Mouse (Mus musculus) urinary bladder, adult 18-20 months (tissue): ENCODE results near the gene Grik3.
A peak's percentile ranks its signal among the peaks of the same experiment; 100 is the strongest.
"Not testable (repeated sequence)": the region's sequence is repeated elsewhere in the genome, so short reads cannot be mapped to it uniquely, and the experiment has no call there.

ENCODE experiments used
- DNase-seq, 2 experiments: peaks; one replicate each; pipeline ENCODE4 v3.0.0; 2022; ENCODE audit warnings: low spot score in 2 of 2, mixed read lengths in 2 of 2

Gene Grik3

DNA sequence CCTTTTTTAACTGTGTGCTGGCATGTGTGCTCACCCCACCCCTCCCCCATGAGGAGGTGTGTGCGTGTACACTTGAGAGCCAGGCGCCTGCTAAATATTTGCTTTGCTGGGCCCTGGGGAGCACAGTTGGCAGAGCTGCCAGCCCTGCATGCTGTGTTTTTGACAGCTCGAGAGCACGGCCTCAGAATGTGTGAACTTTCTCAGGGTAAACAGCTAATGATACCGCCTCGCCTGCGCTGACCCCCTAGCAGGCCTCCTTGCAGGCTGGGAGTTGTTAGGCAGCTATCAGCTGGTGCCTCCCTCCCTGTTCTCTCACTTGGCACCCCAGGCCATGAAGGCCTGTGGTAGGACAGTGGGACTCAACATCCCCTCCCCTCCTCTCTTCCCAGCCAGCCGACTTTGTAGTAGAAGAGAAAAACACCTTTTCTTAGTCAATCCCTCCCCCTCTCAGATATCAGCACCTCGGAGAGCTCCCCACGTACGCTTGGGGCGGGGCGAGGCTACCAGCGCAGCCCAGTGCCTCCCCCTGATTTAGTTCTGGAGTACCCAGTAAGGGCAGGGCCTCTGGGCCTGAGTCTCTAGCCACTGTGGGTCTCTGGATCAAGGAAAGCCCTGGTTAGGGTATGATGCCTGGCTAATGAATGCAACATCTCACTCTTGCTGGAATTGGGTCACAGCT lies 99.9 kb downstream of the Grik3 start:
- peak in 1 of 2 experiments; percentile 9 for DNase-seq

GRCm38 (mm10) chr4:125592663-125593062 lies 102.2 kb downstream of the Grik3 start:
- no peak for DNase-seq

- DNase-seq, result no peak
Observed at GRCm38 (mm10) chr4:125595011-125595410, 104.5 kb downstream of the Grik3 start.

GRCm38 (mm10) chr4:125598677-125599076 lies 108.2 kb downstream of the Grik3 start:
- DNase-seq, result no peak

- no peak for DNase-seq
Observed at GRCm38 (mm10) chr4:125599510-125600005, 109.1 kb downstream of the Grik3 start.

DNA sequence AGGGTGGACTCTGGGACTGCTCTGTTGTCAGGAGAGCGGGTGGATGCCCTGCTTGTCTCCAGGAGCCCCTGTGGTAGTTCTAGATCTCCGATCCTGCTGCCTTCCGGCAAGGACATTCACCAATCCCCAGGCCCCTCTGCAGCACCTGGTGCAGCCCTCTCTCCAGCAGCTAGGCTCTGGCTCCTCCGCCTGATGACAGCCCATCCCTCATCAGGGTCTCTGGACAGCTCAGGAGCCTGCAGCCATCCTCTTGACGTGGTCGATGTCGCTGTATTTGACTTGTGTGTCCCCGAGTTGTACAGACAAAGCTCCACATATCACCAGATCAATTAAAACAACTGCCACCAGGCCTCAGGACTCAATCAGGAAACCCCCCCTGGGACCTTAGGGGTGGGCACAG lies 110.1 kb downstream of the Grik3 start:
- no peak for DNase-seq

- DNase-seq, result no peak
Observed at GRCm38 (mm10) chr4:125601301-125601700, 110.8 kb downstream of the Grik3 start.

DNA sequence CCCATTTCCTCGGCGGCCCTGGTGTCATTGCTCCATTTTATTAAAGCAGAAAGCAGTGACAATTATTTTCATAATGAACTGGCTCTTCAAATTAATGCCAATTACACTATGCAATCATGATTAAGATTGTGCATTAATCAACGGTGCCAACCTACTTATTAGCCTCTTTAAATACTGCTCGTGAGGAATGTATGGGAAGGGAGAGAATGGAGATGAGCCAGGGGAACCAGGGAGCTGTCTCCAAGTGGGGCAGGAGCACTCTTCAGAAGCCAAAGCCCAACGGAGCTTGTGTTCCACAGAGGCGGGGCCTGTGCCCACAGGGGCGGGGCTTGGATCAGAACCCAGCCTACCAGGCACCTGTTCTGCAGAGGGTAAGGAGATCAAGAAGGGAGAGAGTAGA lies 114.0 kb downstream of the Grik3 start:
- no peak for DNase-seq

GRCm38 (mm10) chr4:125606147-125606546 lies 115.6 kb downstream of the Grik3 start:
- DNase-seq, result no peak

- peak; percentile 6 for DNase-seq
Observed at GRCm38 (mm10) chr4:125607397-125608042, 117.0 kb downstream of the Grik3 start.

DNA sequence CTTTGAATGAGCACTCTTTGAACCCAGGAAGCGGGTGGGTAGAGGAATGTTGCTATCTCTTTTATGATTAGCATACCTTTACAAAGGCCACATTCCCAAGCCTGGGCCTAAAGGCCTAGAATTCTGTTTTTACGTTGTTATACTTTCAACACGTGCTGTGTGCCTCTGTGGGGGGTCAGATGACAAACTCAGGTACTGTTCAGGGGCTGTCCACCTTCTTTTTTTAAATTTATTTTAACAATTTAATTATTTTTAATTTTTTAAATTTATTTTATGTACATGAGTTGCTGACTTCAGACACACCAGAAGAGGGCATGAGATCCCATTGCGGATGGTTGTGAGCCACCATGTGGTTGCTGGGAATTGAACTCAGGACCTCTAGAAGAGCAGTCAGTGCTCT lies 118.4 kb downstream of the Grik3 start:
- DNase-seq, result not testable (repeated sequence)

DNA sequence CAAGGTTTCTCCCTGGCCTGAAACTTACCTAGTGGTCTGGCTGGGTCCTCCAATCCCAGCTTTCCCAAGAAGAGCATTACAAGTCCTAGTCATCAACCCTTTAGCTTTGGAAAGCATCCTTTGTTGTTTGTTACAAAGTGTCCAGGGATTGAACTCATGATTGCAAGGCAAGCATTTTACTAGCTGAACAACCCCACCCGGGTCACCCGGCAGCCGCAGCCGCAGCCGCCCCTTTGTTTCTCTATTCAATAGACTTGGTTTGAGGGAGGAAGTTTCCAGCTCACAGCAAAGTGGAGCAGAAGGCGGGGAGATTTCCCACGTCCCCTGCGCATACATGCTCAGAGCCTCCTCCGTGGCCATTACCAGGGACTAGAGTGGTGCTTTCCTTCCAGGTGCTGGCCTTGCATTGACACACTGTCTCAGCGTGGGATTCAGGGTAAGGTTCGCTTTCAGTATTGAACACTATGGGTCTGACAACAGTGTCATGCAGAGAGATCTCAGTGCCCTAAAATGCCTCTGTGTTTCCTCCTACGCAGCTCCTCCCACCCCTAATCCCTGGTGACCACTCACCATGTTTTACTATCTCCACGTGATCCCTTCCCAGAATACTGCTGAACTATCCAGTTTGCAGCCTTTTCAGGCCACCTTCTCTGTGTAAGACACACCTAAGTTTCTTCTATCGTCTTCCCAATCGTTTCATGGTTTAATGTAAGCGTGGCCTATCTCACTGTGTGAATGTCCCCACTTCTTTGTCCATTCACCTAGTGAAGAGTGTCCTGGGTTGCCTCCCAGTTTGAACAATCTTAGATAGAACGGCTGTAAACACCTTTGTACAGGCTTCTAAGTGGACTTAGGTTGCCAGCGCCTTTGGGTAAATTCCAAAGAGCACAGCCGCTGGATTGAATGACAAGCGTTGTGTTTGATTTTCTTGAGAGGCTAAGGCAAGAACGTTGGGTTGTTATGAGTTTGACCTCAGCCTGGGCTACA lies 119.1 kb downstream of the Grik3 start:
- no peak for DNase-seq

DNA sequence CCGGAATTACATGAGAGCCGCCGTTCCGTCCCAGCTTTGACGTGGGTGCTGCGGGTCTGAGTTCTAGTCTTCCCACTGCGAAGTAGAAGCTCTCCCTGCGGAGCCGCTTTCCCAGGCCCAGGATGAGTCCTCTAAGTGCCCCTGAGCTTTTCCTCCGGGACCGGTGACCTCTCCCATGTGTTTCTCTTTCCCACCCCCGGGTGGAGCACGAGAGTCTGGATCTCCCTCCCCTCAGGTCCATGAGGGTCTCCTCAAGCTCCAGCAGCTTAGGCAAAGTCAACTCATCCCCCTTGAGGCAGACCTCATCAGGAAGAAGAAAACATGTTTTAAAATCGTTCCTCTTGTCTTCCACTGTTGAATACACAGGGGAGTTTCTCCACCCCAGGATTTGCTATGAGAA lies 127.4 kb downstream of the Grik3 start:
- DNase-seq, result no peak

GRCm38 (mm10) chr4:125618524-125619320 lies 128.2 kb downstream of the Grik3 start:
- DNase-seq, result no peak

- DNase-seq, result no peak
Observed at GRCm38 (mm10) chr4:125624885-125625678, 134.6 kb downstream of the Grik3 start.

GRCm38 (mm10) chr4:125629544-125629943 lies 139.0 kb downstream of the Grik3 start:
- peak in 1 of 2 experiments; percentile 45 for DNase-seq

GRCm38 (mm10) chr4:125635037-125635436 lies 144.5 kb downstream of the Grik3 start:
- no peak for DNase-seq

DNA sequence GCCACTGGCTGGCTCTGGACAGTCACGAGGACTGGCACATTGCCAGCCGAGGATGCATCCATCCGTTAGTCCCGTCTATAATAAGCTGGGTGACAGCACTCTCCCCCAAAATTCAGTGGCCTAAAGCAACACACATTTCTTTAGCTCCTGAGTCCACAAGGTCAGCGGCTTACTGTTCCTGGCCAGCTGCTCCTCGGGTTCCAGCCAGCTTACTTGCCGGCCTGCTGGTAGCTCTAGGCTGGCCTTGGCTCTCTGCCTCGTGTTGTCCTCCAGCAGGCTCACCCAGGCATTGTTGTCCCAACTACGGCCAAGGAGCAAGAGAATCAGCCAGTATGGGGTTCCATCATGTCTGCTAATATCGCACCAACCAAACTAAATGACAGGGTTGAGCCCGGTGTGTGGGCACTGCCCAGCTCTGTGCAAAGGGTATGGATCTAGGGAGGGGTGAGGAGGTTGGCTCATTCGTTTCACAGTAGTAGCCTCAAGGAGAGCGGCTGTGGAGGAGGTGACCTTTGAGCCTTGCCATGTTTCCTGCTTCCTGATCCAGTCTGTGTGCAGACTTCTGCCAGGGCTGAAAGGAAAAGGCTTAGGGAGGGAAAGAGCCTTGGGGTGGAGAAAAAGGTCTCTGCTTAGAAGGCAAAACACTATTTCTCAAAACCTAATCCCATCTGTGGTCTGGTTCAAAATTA lies 146.3 kb downstream of the Grik3 start:
- DNase-seq, result no peak

DNA sequence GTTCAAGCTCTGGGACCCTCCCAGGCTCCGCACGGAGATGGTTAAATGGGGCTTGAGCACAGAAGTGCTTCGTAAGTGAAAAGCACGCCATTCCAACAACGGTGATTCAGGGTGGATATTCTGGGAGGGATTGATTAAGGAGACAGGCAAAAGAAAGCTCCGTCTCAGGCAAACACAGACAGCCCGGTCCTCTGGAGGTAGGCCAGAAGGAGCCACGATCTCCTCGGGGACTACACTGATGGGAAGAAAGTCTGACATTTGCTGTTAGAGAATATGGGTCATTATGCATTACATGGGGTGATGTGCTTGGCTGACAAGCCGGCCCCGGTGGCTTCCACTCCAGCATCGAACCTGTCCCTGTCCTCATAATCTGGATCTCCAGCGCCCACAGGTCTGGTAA lies 146.9 kb downstream of the Grik3 start:
- no peak for DNase-seq

DNA sequence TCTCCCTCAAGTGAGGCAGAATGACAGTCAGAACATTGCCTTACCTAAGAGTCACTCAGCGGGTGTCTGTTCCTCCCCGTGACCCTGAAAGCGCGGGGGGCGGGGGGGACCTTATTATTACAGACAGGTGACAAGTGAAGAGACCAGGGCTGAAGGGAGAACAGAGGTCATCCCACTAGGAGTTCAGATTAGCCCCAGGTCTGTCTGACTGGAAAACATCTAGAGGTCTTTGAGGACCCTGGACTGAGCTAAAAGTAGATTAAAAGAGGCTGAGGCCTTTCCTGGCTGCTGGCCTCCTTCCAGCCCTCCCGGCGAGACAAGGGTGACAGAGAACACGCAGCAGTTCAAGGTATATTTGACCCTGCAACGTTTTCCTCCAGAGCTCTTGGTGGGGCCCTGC lies 150.0 kb downstream of the Grik3 start:
- no peak for DNase-seq
